Mouse (Mus musculus) embryonic facial prominence, embryonic 12.5 days (tissue): ENCODE measurements around the gene Lrrc66. TPM values are rescaled to one million over a fixed set of nuclear protein-coding genes. Genes with fewer than 3 reads are reported as not detected.

ENCODE experiments used
- ATAC-seq: fragments of 200-750 bp; cut with Nextera tagmentation; 2 replicates; pipeline ENCODE4 v1.8.0; 2017; ENCODE audit not compliant: insufficient number of reproducible peaks, insufficient read depth, low FRiP score, low TSS enrichment
- H3K27ac ChIP-seq: fragments of 300-500 bp; sonication (generic); 2 replicates; pipeline ENCODE4 v1.5.1; 2016; ENCODE audit warnings: mild to moderate bottlenecking
- H3K27me3 ChIP-seq: fragments of 300-500 bp; sonication (generic); 2 replicates; pipeline ENCODE4 v1.6.1; 2016; ENCODE audit warnings: mild to moderate bottlenecking, moderate library complexity
- H3K36me3 ChIP-seq: fragments of 300-500 bp; sonication (generic); 2 replicates; pipeline ENCODE4 v1.6.1; 2016; ENCODE audit warnings: mild to moderate bottlenecking
- H3K4me1 ChIP-seq: fragments of 300-500 bp; sonication (generic); 2 replicates; pipeline ENCODE4 v1.6.1; 2016
- H3K4me2 ChIP-seq: fragments of 300-500 bp; sonication (generic); replicated peaks from 2 replicates; pipeline ENCODE4 v1.6.1; 2016; ENCODE audit warnings: mild to moderate bottlenecking, moderate library complexity
- H3K4me3 ChIP-seq: fragments of 300-500 bp; sonication (generic); 2 replicates; pipeline ENCODE4 v1.5.1; 2016; ENCODE audit warnings: mild to moderate bottlenecking
- H3K9ac ChIP-seq: fragments of 300-500 bp; sonication (generic); 2 replicates; pipeline ENCODE4 v1.6.1; 2016; ENCODE audit warnings: mild to moderate bottlenecking, moderate library complexity
- H3K9me3 ChIP-seq: fragments of 300-500 bp; sonication (generic); 2 replicates; pipeline ENCODE4 v1.6.1; 2016; ENCODE audit warnings: mild to moderate bottlenecking, moderate library complexity
- WGBS: fragments of 180-500 bp; shearing (Covaris S2); methylation state at CpG from one replicate; pipeline ENCODE4 v1.1.7; 2016; 5-methylcytosine and 5-hydroxymethylcytosine counted together
- polyA plus RNA-seq: library from polyadenylated mRNA; unstranded; fragments of >200 nt; fragmentation: Nextera tagmentation; extraction: Ambion mirVana; gene quantifications from 2 replicates; pipeline ENCODE4 v1.2.1, GENCODE M21; 2016

Lrrc66 gene
- polyA plus RNA-seq, 1 experiment from 2014 or later: 0.33 TPM

GRCm38 (mm10) chr5:73641058-73641457 is 8.7 kb upstream of the Lrrc66 start:
- Histone ChIP-seq H3K36me3 (peaks cover 10% of the 10 kb centered on the region; the same call in 1 of the 2 replicates), H3K27me3 (no peaks in the 10 kb centered on the region), H3K4me3 (no peak overlapping the region), H3K27ac (no peak overlapping the region), H3K9ac (no peak overlapping the region), H3K9me3 (no peaks in the 10 kb centered on the region), H3K4me2 (no peak overlapping the region), H3K4me1 (0 out of 2 replicates have a peak, but pooled peaks cover 4% of the 10 kb centered on the region)
- ATAC-seq: no peak
- 94% methylated on average over 3 of the region's 3 CpGs for WGBS

- Histone ChIP-seq H3K9ac (no peak overlapping the region), H3K9me3 (no peaks in the 10 kb centered on the region), H3K27ac (no peak overlapping the region), H3K4me1 (0 out of 2 replicates have a peak, but pooled peaks cover 4% of the 10 kb centered on the region), H3K36me3 (peaks cover 31% of the 10 kb centered on the region), H3K4me2 (no peak overlapping the region), H3K27me3 (no peaks in the 10 kb centered on the region), H3K4me3 (no peak overlapping the region)
- 39% methylated on average over 8 of the region's 8 CpGs for WGBS
- no peak; the same call in 1 of the 2 replicates for ATAC-seq
These were observed 5.2 kb upstream of the Lrrc66 start for GRCm38 (mm10) chr5:73637337-73638107.

- Histone ChIP-seq H3K4me2 (no peak overlapping the region), H3K9me3 (no peaks in the 10 kb centered on the region), H3K9ac (no peak overlapping the region), H3K27me3 (no peaks in the 10 kb centered on the region), H3K36me3 (peaks cover 24% of the 10 kb centered on the region), H3K4me3 (no peak overlapping the region), H3K27ac (no peak overlapping the region), H3K4me1 (0 out of 2 replicates have a peak, but pooled peaks cover 4% of the 10 kb centered on the region)
- WGBS: 58% methylated on average over 8 of the region's 8 CpGs
- no peak; the same call in 1 of the 2 replicates for ATAC-seq
These were observed 815 bp upstream of the Lrrc66 start for GRCm38 (mm10) chr5:73633141-73633540.

- Histone ChIP-seq H3K36me3 (peaks cover 22% of the 10 kb centered on the region), H3K9ac (no peak overlapping the region), H3K4me2 (no peak overlapping the region), H3K9me3 (no peaks in the 10 kb centered on the region), H3K27ac (no peak overlapping the region), H3K27me3 (no peaks in the 10 kb centered on the region), H3K4me3 (no peak overlapping the region), H3K4me1 (no peaks in the 10 kb centered on the region)
- 73% methylated on average over 10 of the region's 10 CpGs for WGBS
- ATAC-seq: no peak
These were observed 1.2 kb downstream of the Lrrc66 start for GRCm38 (mm10) chr5:73631001-73631558.

GRCm38 (mm10) chr5:73630141-73630540 is 2.2 kb downstream of the Lrrc66 start:
- H3K36me3 ChIP-seq: peaks cover 14% of the 10 kb centered on the region
- no peak overlapping the region for H3K27ac ChIP-seq
- no peaks in the 10 kb centered on the region for H3K9me3 ChIP-seq
- H3K4me3 ChIP-seq: no peak overlapping the region
- no peaks in the 10 kb centered on the region for H3K27me3 ChIP-seq
- H3K9ac ChIP-seq: no peak overlapping the region
- no peak overlapping the region for H3K4me2 ChIP-seq
- WGBS: 86% methylated on average over 5 of the region's 5 CpGs
- no peak for ATAC-seq
- H3K4me1 ChIP-seq: no peaks in the 10 kb centered on the region

- Histone ChIP-seq H3K4me3 (no peak overlapping the region), H3K27ac (no peak overlapping the region), H3K9me3 (no peaks in the 10 kb centered on the region), H3K4me1 (no peaks in the 10 kb centered on the region), H3K36me3 (no peaks in the 10 kb centered on the region), H3K9ac (no peak overlapping the region), H3K27me3 (no peaks in the 10 kb centered on the region), H3K4me2 (no peak overlapping the region)
- 79% methylated on average over 15 of the region's 15 CpGs for WGBS
- no peak for ATAC-seq
These were observed 4.3 kb downstream of the Lrrc66 start for GRCm38 (mm10) chr5:73627991-73628390.

- Histone ChIP-seq H3K4me2 (no peak overlapping the region), H3K36me3 (no peaks in the 10 kb centered on the region), H3K27me3 (no peaks in the 10 kb centered on the region), H3K4me3 (no peak overlapping the region), H3K27ac (no peak overlapping the region), H3K9me3 (no peaks in the 10 kb centered on the region), H3K4me1 (no peaks in the 10 kb centered on the region), H3K9ac (no peak overlapping the region)
- 54% methylated on average over 4 of the region's 4 CpGs for WGBS
- no peak for ATAC-seq
These were observed 4.8 kb downstream of the Lrrc66 start for GRCm38 (mm10) chr5:73627559-73627958.

GRCm38 (mm10) chr5:73626842-73627241 is 5.5 kb downstream of the Lrrc66 start:
- no peak for ATAC-seq
- H3K36me3 ChIP-seq: no peaks in the 10 kb centered on the region
- WGBS: 86% methylated on average over 7 of the region's 7 CpGs
- no peak overlapping the region for H3K4me2 ChIP-seq
- no peak overlapping the region for H3K4me3 ChIP-seq
- H3K27ac ChIP-seq: no peak overlapping the region
- no peaks in the 10 kb centered on the region for H3K4me1 ChIP-seq
- H3K27me3 ChIP-seq: no peaks in the 10 kb centered on the region
- H3K9me3 ChIP-seq: no peaks in the 10 kb centered on the region
- H3K9ac ChIP-seq: no peak overlapping the region

- WGBS: 30% methylated on average over 1 of the region's 1 CpGs
- Histone ChIP-seq H3K9ac (no peak overlapping the region), H3K27me3 (no peaks in the 10 kb centered on the region), H3K9me3 (no peaks in the 10 kb centered on the region), H3K36me3 (no peaks in the 10 kb centered on the region), H3K27ac (no peak overlapping the region), H3K4me1 (no peaks in the 10 kb centered on the region), H3K4me3 (no peak overlapping the region), H3K4me2 (no peak overlapping the region)
- no peak for ATAC-seq
These were observed 6.8 kb downstream of the Lrrc66 start for GRCm38 (mm10) chr5:73625505-73625904.

- no peak overlapping the region for H3K4me2 ChIP-seq
- no peaks in the 10 kb centered on the region for H3K36me3 ChIP-seq
- no peak overlapping the region for H3K27ac ChIP-seq
- no peaks in the 10 kb centered on the region for H3K9me3 ChIP-seq
- no peaks in the 10 kb centered on the region for H3K27me3 ChIP-seq
- WGBS: 78% methylated on average over 1 of the region's 1 CpGs
- H3K9ac ChIP-seq: no peak overlapping the region
- no peak overlapping the region for H3K4me3 ChIP-seq
- ATAC-seq: no peak
- H3K4me1 ChIP-seq: 0 out of 2 replicates have a peak, but pooled peaks cover 2% of the 10 kb centered on the region
These were observed 13.4 kb downstream of the Lrrc66 start for GRCm38 (mm10) chr5:73618969-73619368.

- WGBS: 55% methylated on average over 7 of the region's 7 CpGs
These were observed 17.1 kb downstream of the Lrrc66 start for GRCm38 (mm10) chr5:73615211-73615610.

GRCm38 (mm10) chr5:73613296-73613695 is 19.0 kb downstream of the Lrrc66 start:
- H3K4me3 ChIP-seq: no peak overlapping the region
- no peaks in the 10 kb centered on the region for H3K27me3 ChIP-seq
- no peak for ATAC-seq
- no peaks in the 10 kb centered on the region for H3K4me1 ChIP-seq
- H3K9ac ChIP-seq: no peak overlapping the region
- no peaks in the 10 kb centered on the region for H3K36me3 ChIP-seq
- H3K27ac ChIP-seq: no peak overlapping the region
- WGBS: 91% methylated on average over 8 of the region's 8 CpGs
- no peaks in the 10 kb centered on the region for H3K9me3 ChIP-seq
- no peak overlapping the region for H3K4me2 ChIP-seq

More at GRCm38 (mm10) chr5:73615211-73615610, 17.1 kb downstream of the Lrrc66 start:
- Histone ChIP-seq H3K9ac (no peak overlapping the region), H3K9me3 (no peaks in the 10 kb centered on the region), H3K36me3 (no peaks in the 10 kb centered on the region), H3K27me3 (no peaks in the 10 kb centered on the region), H3K4me2 (no peak overlapping the region), H3K27ac (no peak overlapping the region), H3K4me1 (0 out of 2 replicates have a peak, but pooled peaks cover 2% of the 10 kb centered on the region), H3K4me3 (no peak overlapping the region)
- ATAC-seq: no peak
